Mouse (Mus musculus) heart, postnatal 0 days (tissue): ENCODE data around the gene Ly6g6d. TPM values are rescaled to one million over a fixed set of nuclear protein-coding genes. Genes with fewer than 3 reads are reported as not detected.
A peak's percentile ranks its signal among the peaks of the same experiment; 100 is the strongest.

Experiments used
- ATAC-seq: fragments of 200-750 bp; cut with Nextera tagmentation; 2 replicates; pipeline ENCODE4 v1.8.0; 2017; ENCODE audit warnings: low read depth, moderate number of reproducible peaks, moderate library complexity; ENCODE audit not compliant: insufficient read depth
- DNase-seq: peaks from one replicate; pipeline ENCODE4 v3.0.0-alpha.2; 2016; ENCODE audit warnings: low spot score
- H3K27ac ChIP-seq: fragments of 300-500 bp; sonication (generic); 2 replicates; pipeline ENCODE4 v1.5.1; 2014; ENCODE audit warnings: low read depth, mild to moderate bottlenecking
- H3K27me3 ChIP-seq: fragments of 300-500 bp; sonication (generic); 2 replicates; pipeline ENCODE4 v1.6.1; 2014; ENCODE audit warnings: low read length, mixed read lengths; ENCODE audit not compliant: control insufficient read depth, insufficient read depth
- H3K36me3 ChIP-seq: fragments of 300-500 bp; sonication (generic); replicated peaks from 2 replicates; pipeline ENCODE4 v1.6.1; 2014; ENCODE audit warnings: low read length, mixed read lengths; ENCODE audit not compliant: control insufficient read depth, insufficient read depth
- H3K4me1 ChIP-seq: fragments of 300-500 bp; sonication (generic); 2 replicates; pipeline ENCODE4 v1.6.1; 2014; ENCODE audit warnings: antibody characterized with exemption; ENCODE audit not compliant: control insufficient read depth, insufficient read depth
- H3K4me2 ChIP-seq: fragments of 300-500 bp; sonication (generic); 2 replicates; pipeline ENCODE4 v1.6.1; 2014; ENCODE audit warnings: low read depth, mild to moderate bottlenecking, low read length, moderate library complexity
- H3K4me3 ChIP-seq: fragments of 300-500 bp; sonication (generic); 2 replicates; pipeline ENCODE4 v1.5.1; 2014; ENCODE audit warnings: low read depth, low read length
- H3K9ac ChIP-seq: fragments of 300-500 bp; sonication (generic); replicated peaks from 2 replicates; pipeline ENCODE4 v1.6.1; 2014; ENCODE audit warnings: low read depth, low read length, mixed read lengths
- H3K9me3 ChIP-seq: fragments of 300-500 bp; sonication (generic); replicated peaks from 2 replicates; pipeline ENCODE4 v1.6.1; 2016; ENCODE audit warnings: low read length; ENCODE audit not compliant: control insufficient read depth
- CTCF ChIP-seq: IDR thresholded peaks from 2 replicates; pipeline ENCODE4 v1.5.1; 2016; ENCODE audit warnings: antibody characterized with exemption, control low read depth, low read depth
- EP300 ChIP-seq: IDR thresholded peaks from 2 replicates; pipeline ENCODE4 v1.6.1; 2016; ENCODE audit warnings: antibody characterized with exemption, low read depth
- WGBS: fragments of 180-500 bp; shearing (Covaris S2); extraction: QIAGEN DNeasy Blood & Tissue Kit; methylation state at CpG from one replicate; pipeline ENCODE4 v1.1.7; 2014; 5-methylcytosine and 5-hydroxymethylcytosine counted together
- polyA plus RNA-seq: library from polyadenylated mRNA; unstranded; fragments of >200 nt; fragmentation: Nextera tagmentation; extraction: Ambion mirVana; gene quantifications from 2 replicates; pipeline ENCODE4 v1.2.1, GENCODE M21; 2015
- total RNA-seq: library from RNA; depleted of rRNA; stranded (reverse); fragments of >200 nt; gene quantifications from 2 replicates; pipeline ENCODE4 v1.2.3, GENCODE M21; 2014; ENCODE audit warnings: low replicate concordance

Gene Ly6g6d
- total and polyA plus RNA-seq, 2 experiments from 2014 or later, result 3.3 to 3.8 TPM

DNA sequence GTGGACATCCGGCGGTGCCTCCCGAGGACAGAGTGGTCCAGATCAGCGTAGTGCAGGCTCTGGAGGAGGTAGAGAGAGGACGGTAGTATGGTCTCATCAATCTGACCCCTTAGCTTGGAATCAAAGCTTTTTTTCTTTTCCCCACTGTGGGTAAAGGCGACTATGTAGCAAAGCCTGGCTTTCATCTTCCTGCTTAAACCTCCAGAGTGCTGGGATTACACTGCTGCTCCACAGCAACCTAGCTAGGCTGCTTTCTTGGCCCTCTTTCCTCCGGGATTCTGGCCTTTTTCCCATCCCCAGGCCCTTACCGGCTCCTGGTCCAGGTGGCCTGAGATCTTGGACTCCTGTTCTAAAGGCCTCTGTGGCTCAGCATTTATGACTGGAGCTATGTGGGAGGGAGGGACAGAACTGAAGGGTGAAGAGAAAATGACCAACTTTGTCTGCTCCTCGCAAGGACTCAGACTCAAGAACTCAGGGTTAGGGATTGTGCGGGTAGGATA, 13.4 kb downstream of the Ly6g6d start:
- Histone ChIP-seq H3K27ac (no peak overlapping the region), H3K9me3 (no peaks in the 10 kb centered on the region), H3K4me2 (peak overlapping the region; percentile 53), H3K36me3 (peaks cover 22% of the 10 kb centered on the region), H3K4me3 (peak overlapping the region; percentile 28), H3K27me3 (peaks cover 44% of the 10 kb centered on the region), H3K4me1 (peaks cover 14% of the 10 kb centered on the region), H3K9ac (no peak overlapping the region)
- TF ChIP-seq EP300, result no peak
- TF ChIP-seq CTCF, result no peak
- no peak for DNase-seq
- no peak for ATAC-seq
- 37% methylated on average over 10 of the region's 10 CpGs for WGBS

DNA sequence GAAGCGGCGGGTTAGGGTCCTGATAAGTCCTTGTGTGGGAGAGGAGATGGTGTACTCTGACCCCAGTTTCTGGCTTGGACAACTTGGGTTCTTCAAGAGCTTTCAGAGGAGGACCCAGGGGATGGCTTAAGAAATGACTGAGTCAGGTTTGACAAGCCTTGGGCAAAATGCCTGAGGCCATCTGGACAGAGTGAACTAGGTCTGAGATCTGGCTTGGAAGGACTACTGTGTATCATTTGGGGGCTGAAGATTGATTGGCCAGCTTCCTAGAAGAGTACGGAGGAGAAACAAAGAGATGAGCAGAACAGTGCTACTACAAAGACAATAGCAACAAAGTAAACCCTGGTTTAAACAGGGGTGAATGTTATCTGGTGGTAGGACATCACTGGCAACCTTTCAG, 14.4 kb downstream of the Ly6g6d start:
- DNase-seq, result no peak
- no peak overlapping the region for H3K4me3 ChIP-seq
- ATAC-seq, result no peak
- no peak overlapping the region for H3K9ac ChIP-seq
- H3K9me3 ChIP-seq, result no peaks in the 10 kb centered on the region
- peaks cover 23% of the 10 kb centered on the region for H3K36me3 ChIP-seq
- WGBS, result 86% methylated on average over 3 of the region's 3 CpGs
- no peak overlapping the region for H3K4me2 ChIP-seq
- no peak overlapping the region for H3K27ac ChIP-seq
- peaks cover 14% of the 10 kb centered on the region for H3K4me1 ChIP-seq
- peaks cover 44% of the 10 kb centered on the region for H3K27me3 ChIP-seq
- TF ChIP-seq EP300 (no peak), CTCF (no peak)

DNA sequence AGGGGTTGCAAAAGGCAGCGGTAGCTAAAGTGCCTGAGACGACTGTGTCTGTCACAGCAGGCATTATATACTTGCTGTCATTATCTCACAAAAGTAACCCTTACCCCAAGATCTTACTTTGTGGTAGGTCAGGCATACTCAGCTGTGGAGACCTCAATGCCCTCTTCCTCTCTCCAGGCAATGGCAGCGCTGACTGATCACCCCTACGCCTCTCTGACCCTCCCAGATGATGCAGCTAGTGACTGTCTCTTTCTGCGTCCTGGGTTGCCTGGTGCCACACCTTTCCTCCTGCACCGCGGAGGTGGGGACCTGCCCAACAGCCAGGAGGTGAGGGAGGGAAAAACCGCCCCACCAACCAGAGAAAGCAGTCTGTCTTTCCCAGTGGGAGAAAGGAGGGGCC, 16.6 kb downstream of the Ly6g6d start:
- Histone ChIP-seq H3K4me3 (no peak overlapping the region), H3K9me3 (no peaks in the 10 kb centered on the region), H3K4me2 (no peak overlapping the region), H3K27me3 (peaks cover 26% of the 10 kb centered on the region), H3K27ac (no peak overlapping the region), H3K4me1 (peaks cover 14% of the 10 kb centered on the region), H3K36me3 (peaks cover 43% of the 10 kb centered on the region), H3K9ac (no peak overlapping the region)
- DNase-seq (no peak), ATAC-seq (no peak)
- no peak for TF ChIP-seq CTCF
- no peak for TF ChIP-seq EP300
- WGBS, result 90% methylated on average over 8 of the region's 8 CpGs

DNA sequence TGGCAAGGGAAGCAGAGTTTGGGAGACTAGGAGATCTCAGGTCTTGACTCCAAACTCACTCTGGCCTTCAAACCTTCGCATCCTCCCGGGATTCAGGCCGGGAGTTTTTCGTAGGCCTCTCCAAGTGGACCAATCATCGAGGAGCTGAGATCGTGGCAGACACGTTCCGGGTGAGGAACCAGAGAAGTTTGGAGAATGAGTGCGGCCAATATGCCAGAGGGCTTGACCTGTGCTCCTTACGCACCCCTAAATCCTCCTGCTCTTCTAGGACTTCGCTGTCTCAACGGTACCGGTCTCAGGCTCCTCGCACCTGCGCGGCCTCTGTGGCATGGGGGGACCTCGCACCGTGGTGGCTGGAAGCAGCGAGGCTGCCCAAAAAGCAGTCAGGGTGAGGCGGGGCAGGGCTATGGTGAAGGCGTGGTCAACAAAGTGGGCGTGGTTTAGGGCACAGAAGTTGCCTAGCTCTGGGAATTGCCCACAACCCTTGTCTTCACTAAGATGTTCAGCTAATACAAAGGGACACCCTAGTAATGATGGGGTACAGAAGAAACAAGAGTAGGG, 17.0 kb downstream of the Ly6g6d start:
- TF ChIP-seq EP300 (no peak), CTCF (no peak)
- ATAC-seq (no peak), DNase-seq (no peak)
- Histone ChIP-seq H3K4me3 (peak overlapping the region; percentile 62; the same call in 1 of the 2 replicates), H3K4me2 (peak overlapping the region; percentile 75), H3K27ac (no peak overlapping the region), H3K9me3 (no peaks in the 10 kb centered on the region), H3K4me1 (peaks cover 14% of the 10 kb centered on the region), H3K36me3 (peaks cover 48% of the 10 kb centered on the region), H3K9ac (no peak overlapping the region), H3K27me3 (peaks cover 21% of the 10 kb centered on the region; the same call in 1 of the 2 replicates)
- WGBS, result 72% methylated on average over 22 of the region's 22 CpGs

DNA sequence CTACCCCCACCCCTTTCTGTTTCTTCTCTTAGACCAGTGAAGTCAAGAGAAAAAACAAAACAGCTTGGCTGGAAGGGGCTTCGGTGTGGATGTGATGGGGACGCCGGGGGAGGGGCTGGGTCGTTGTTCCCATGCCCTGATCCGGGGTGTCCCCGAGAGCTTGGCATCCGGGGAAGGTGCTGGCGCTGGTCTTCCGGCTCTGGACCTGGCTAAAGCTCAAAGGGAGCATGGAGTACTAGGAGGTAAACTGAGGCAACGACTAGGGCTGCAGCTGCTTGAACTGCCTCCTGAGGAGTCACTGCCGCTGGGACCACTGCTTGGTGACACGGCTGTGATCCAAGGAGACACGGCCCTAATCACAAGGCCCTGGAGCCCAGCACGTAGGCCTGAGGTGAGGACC, 17.8 kb downstream of the Ly6g6d start:
- H3K4me3 ChIP-seq, result peak overlapping the region; percentile 62
- TF ChIP-seq CTCF (no peak), EP300 (no peak)
- ATAC-seq (no peak), DNase-seq (no peak)
- H3K9ac ChIP-seq, result peak overlapping the region; percentile 71
- peaks cover 56% of the 10 kb centered on the region for H3K36me3 ChIP-seq
- peaks cover 15% of the 10 kb centered on the region; the same call in 1 of the 2 replicates for H3K27me3 ChIP-seq
- no peaks in the 10 kb centered on the region for H3K9me3 ChIP-seq
- WGBS, result 28% methylated on average over 14 of the region's 14 CpGs
- no peak overlapping the region; the same call in 1 of the 2 replicates for H3K27ac ChIP-seq
- H3K4me2 ChIP-seq, result peak overlapping the region; percentile 75
- peaks cover 7% of the 10 kb centered on the region; the same call in 1 of the 2 replicates for H3K4me1 ChIP-seq
